Comparison of ENCODE assay signal across 10 mouse cellular contexts in the genomic region with DNA sequence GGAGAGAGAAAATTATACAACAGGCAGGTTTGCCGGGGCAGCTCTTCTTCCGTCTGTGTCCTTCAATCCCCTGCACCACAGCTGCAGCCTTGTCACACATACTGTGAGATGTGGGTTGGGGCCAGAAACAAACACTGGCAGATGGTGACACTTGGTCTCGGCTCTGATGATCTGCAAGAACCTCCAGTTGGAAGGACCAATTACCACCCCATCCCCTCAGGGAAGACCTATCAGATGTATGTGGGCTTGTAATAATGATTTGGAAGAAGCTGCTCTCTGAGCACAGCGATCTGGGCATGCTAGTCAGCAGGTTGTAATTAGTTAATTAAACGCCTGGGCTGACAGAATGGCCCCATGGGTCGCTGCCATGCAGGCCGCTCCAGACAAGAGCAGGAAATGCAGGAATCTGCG. TPM values are rescaled to one million over a fixed set of nuclear protein-coding genes. Genes with fewer than 3 reads are reported as not detected.
A peak's percentile ranks its signal among the peaks of the same experiment; 100 is the strongest.
DNase-seq lines count a peak whose midpoint lies in the region; ATAC-seq lines count a peak whose summit lies in the region.
"Had no signal": no experiment of that assay in that cellular context is flagged by ENCODE, and none has a peak within 500 bp of the region (broad histone marks: within the 10 kb centered on the region; RNA-seq: fewer than 3 reads in every experiment).

No protein-coding gene starts in this region.

- no peaks in the 10 kb centered on the region for H3K27me3 ChIP-seq in embryonic facial prominence, embryonic 12.5 days
- H3K27me3 ChIP-seq in hindbrain, embryonic 15.5 days: no peaks in the 10 kb centered on the region
- no peaks in the 10 kb centered on the region for H3K27me3 ChIP-seq in midbrain, embryonic 16.5 days (ENCODE audit: control insufficient read depth, insufficient read depth, low read depth, low read length)

- no peaks in the 10 kb centered on the region for H3K36me3 ChIP-seq in embryonic facial prominence, embryonic 12.5 days
- no peaks in the 10 kb centered on the region for H3K36me3 ChIP-seq in hindbrain, embryonic 15.5 days
- H3K36me3 ChIP-seq in midbrain, embryonic 16.5 days (ENCODE audit: control insufficient read depth, insufficient read depth, low read length): no peaks in the 10 kb centered on the region

- WGBS in embryonic facial prominence, embryonic 12.5 days: 7% methylated on average over 8 of the region's 8 CpGs
- WGBS in hindbrain, embryonic 15.5 days: 8% methylated on average over 8 of the region's 8 CpGs
- 10% methylated on average over 8 of the region's 8 CpGs for WGBS in midbrain, embryonic 16.5 days

- no peak for ATAC-seq in embryonic facial prominence, embryonic 12.5 days (ENCODE audit: insufficient number of reproducible peaks, insufficient read depth, low FRiP score, low TSS enrichment)
- peak; percentile 87 for ATAC-seq in hindbrain, embryonic 15.5 days (ENCODE audit: low FRiP score, low read depth)
- ATAC-seq in midbrain, embryonic 16.5 days: peak; percentile 73
- no peak for ATAC-seq in megakaryocyte, adult 5-6 weeks (ENCODE audit: poor library complexity, severe bottlenecking)

- no peak overlapping the region for H3K27ac ChIP-seq in embryonic facial prominence, embryonic 12.5 days
- H3K27ac ChIP-seq in hindbrain, embryonic 15.5 days (replicated peaks): peak overlapping the region; percentile 28
- H3K27ac ChIP-seq in midbrain, embryonic 16.5 days (ENCODE audit: low read length): peak overlapping the region; percentile 41
- H3K27ac ChIP-seq: macrophage had no signal

- H3K4me2 ChIP-seq in embryonic facial prominence, embryonic 12.5 days (replicated peaks): 0 out of 2 replicates have a peak overlapping the region, but pooled peaks have one; percentile 11
- H3K4me2 ChIP-seq in hindbrain, embryonic 15.5 days: peak overlapping the region; percentile 16; the same call in 1 of the 2 replicates
- H3K4me2 ChIP-seq in midbrain, embryonic 16.5 days (ENCODE audit: low read length): no peak overlapping the region

- H3K9me3 ChIP-seq in embryonic facial prominence, embryonic 12.5 days: no peaks in the 10 kb centered on the region
- H3K9me3 ChIP-seq in hindbrain, embryonic 15.5 days: no peaks in the 10 kb centered on the region
- no peaks in the 10 kb centered on the region for H3K9me3 ChIP-seq in midbrain, embryonic 16.5 days (replicated peaks; ENCODE audit: control insufficient read depth, low read length, poor library complexity, severe bottlenecking)

- peak; percentile 18 for DNase-seq in cerebellum, adult 8-10 months
- no peak for DNase-seq in right cerebral cortex, postnatal 4 days
- no peak for DNase-seq in adrenal gland, postnatal 25 days
- DNase-seq in kidney, postnatal 25 days: no peak

- no peak overlapping the region for H3K9ac ChIP-seq in embryonic facial prominence, embryonic 12.5 days
- no peak overlapping the region for H3K9ac ChIP-seq in hindbrain, embryonic 15.5 days
- H3K9ac ChIP-seq in midbrain, embryonic 16.5 days (ENCODE audit: low read depth, low read length): peak overlapping the region; percentile 35; the same call in 1 of the 2 replicates

- no peak overlapping the region for H3K4me3 ChIP-seq in embryonic facial prominence, embryonic 12.5 days
- H3K4me3 ChIP-seq in hindbrain, embryonic 15.5 days: no peak overlapping the region
- no peak overlapping the region for H3K4me3 ChIP-seq in midbrain, embryonic 16.5 days (ENCODE audit: low read depth, low read length)

- H3K4me1 ChIP-seq in embryonic facial prominence, embryonic 12.5 days: peaks cover 14% of the 10 kb centered on the region
- peaks cover 20% of the 10 kb centered on the region for H3K4me1 ChIP-seq in hindbrain, embryonic 15.5 days (replicated peaks)
- peaks cover 13% of the 10 kb centered on the region for H3K4me1 ChIP-seq in midbrain, embryonic 16.5 days (ENCODE audit: control insufficient read depth, insufficient read depth, low read length)

RNA-seq across cellular contexts. Expression of gene Gm3448, which starts 47.3 kb away (rescaled TPM):
- polyA plus RNA-seq in embryonic facial prominence, embryonic 12.5 days (2016; fragmentation: Nextera tagmentation; extraction: Ambion mirVana): 4.4 and 4.8 TPM in 2 replicates
- 3.5 and 4.2 TPM in 2 replicates for polyA plus RNA-seq in hindbrain, embryonic 15.5 days (2015; fragmentation: Nextera tagmentation; extraction: Ambion mirVana)
- polyA plus RNA-seq in midbrain, embryonic 16.5 days (2015; fragmentation: Nextera tagmentation; extraction: Ambion mirVana): 4.7 and 5.6 TPM in 2 replicates
- total RNA-seq in megakaryocyte, adult 5-6 weeks (2015): 5.4 and 5.7 TPM in 2 replicates
- 7.0 and 8.3 TPM in 2 replicates for total RNA-seq in megakaryocyte, adult 5-6 weeks (2017)
- 7.7 and 9.5 TPM in 2 replicates for total RNA-seq in adrenal gland, postnatal 25 days (2021)

RNA-seq across cellular contexts. Expression of gene Tcte3, which starts 47.3 kb away (rescaled TPM):
- polyA plus RNA-seq in embryonic facial prominence, embryonic 12.5 days (2016; fragmentation: Nextera tagmentation; extraction: Ambion mirVana): not detected in 2 replicates
- 0.52 and 0.71 TPM in 2 replicates for polyA plus RNA-seq in hindbrain, embryonic 15.5 days (2015; fragmentation: Nextera tagmentation; extraction: Ambion mirVana)
- 0.50 TPM in 1 of 2 replicates, not detected in the other for polyA plus RNA-seq in midbrain, embryonic 16.5 days (2015; fragmentation: Nextera tagmentation; extraction: Ambion mirVana)
- total RNA-seq in megakaryocyte, adult 5-6 weeks (2015): 0.39 and 4.2 TPM in 2 replicates
- total RNA-seq in megakaryocyte, adult 5-6 weeks (2017): 0.81 TPM in 1 of 2 replicates, not detected in the other
- 0.85 and 2.8 TPM in 2 replicates for total RNA-seq in adrenal gland, postnatal 25 days (2021)
- polyA plus RNA-seq: macrophage; small intestine, adult 2 months had no signal

RNA-seq across cellular contexts. Expression of gene Ermard, which starts 47.6 kb away (rescaled TPM):
- polyA plus RNA-seq in embryonic facial prominence, embryonic 12.5 days (2016; fragmentation: Nextera tagmentation; extraction: Ambion mirVana): 101 and 107 TPM in 2 replicates
- 69.1 and 73.3 TPM in 2 replicates for polyA plus RNA-seq in hindbrain, embryonic 15.5 days (2015; fragmentation: Nextera tagmentation; extraction: Ambion mirVana)
- 74.3 and 89.8 TPM in 2 replicates for polyA plus RNA-seq in midbrain, embryonic 16.5 days (2015; fragmentation: Nextera tagmentation; extraction: Ambion mirVana)
- total RNA-seq in megakaryocyte, adult 5-6 weeks (2015): 82.8 and 84.3 TPM in 2 replicates
- total RNA-seq in megakaryocyte, adult 5-6 weeks (2017): 45.1 and 59.1 TPM in 2 replicates
- 68.0 and 75.4 TPM in 2 replicates for total RNA-seq in adrenal gland, postnatal 25 days (2021)

Comparison
In these comparisons a context has a peak if more than half of its experiments do, and no peak if none do; other contexts are left out.
1. ATAC-seq: peak in hindbrain, embryonic 15.5 days (single experiment) and midbrain, embryonic 16.5 days (single experiment); none in embryonic facial prominence, embryonic 12.5 days (single experiment) and megakaryocyte, adult 5-6 weeks (single experiment).